Mouse (Mus musculus) kidney, embryonic 14.5 days (tissue): ENCODE results near the gene Gmnn. TPM values are rescaled to one million over a fixed set of nuclear protein-coding genes. Genes with fewer than 3 reads are reported as not detected.
"Not testable (repeated sequence)": the region's sequence is repeated elsewhere in the genome, so short reads cannot be mapped to it uniquely, and the experiment has no call there.

Experiments
- ATAC-seq: fragments of 200-750 bp; cut with Nextera tagmentation; 2 replicates; pipeline ENCODE4 v1.8.0; 2017; ENCODE audit warnings: moderate number of reproducible peaks, mild to moderate bottlenecking, moderate TSS enrichment, moderate library complexity; ENCODE audit not compliant: low FRiP score, low TSS enrichment
- H3K27ac ChIP-seq: fragments of 300-500 bp; sonication (generic); 2 replicates; pipeline ENCODE4 v1.5.1; 2014; ENCODE audit warnings: low read depth, mild to moderate bottlenecking, low read length, moderate library complexity, mixed read lengths
- H3K27me3 ChIP-seq: fragments of 300-500 bp; sonication (generic); 2 replicates; pipeline ENCODE4 v1.6.1; 2014; ENCODE audit warnings: mild to moderate bottlenecking, low read length; ENCODE audit not compliant: control insufficient read depth, insufficient read depth
- H3K36me3 ChIP-seq: fragments of 300-500 bp; sonication (generic); 2 replicates; pipeline ENCODE4 v1.6.1; 2014; ENCODE audit warnings: low read length, mixed read lengths; ENCODE audit not compliant: control insufficient read depth, insufficient read depth
- H3K4me1 ChIP-seq: fragments of 300-500 bp; sonication (generic); 2 replicates; pipeline ENCODE4 v1.6.1; 2014; ENCODE audit warnings: low read length, mixed read lengths; ENCODE audit not compliant: control insufficient read depth, insufficient read depth
- H3K4me2 ChIP-seq: fragments of 300-500 bp; sonication (generic); replicated peaks from 2 replicates; pipeline ENCODE4 v1.6.1; 2014; ENCODE audit warnings: low read depth, mild to moderate bottlenecking, low read length
- H3K4me3 ChIP-seq: fragments of 300-500 bp; sonication (generic); 2 replicates; pipeline ENCODE4 v1.5.1; 2014; ENCODE audit warnings: mild to moderate bottlenecking, low read length
- H3K9ac ChIP-seq: fragments of 300-500 bp; sonication (generic); 2 replicates; pipeline ENCODE4 v1.6.1; 2014; ENCODE audit warnings: low read depth, mild to moderate bottlenecking, low read length, moderate library complexity
- H3K9me3 ChIP-seq: fragments of 300-500 bp; sonication (generic); 2 replicates; pipeline ENCODE4 v1.6.1; 2016; ENCODE audit warnings: low read length; ENCODE audit not compliant: control insufficient read depth
- WGBS: fragments of 180-500 bp; shearing (Covaris S2); extraction: QIAGEN DNeasy Blood & Tissue Kit; methylation state at CpG from one replicate; pipeline ENCODE4 v1.1.7; 2014; 5-methylcytosine and 5-hydroxymethylcytosine counted together
- polyA plus RNA-seq: library from polyadenylated mRNA; unstranded; fragments of >200 nt; fragmentation: Nextera tagmentation; extraction: Ambion mirVana; gene quantifications from 2 replicates; pipeline ENCODE4 v1.2.1, GENCODE M21; 2014

The Gmnn gene
- polyA plus RNA-seq, 1 experiment from 2014 or later = 134 TPM

- not testable (repeated sequence) for H3K9ac ChIP-seq, H3K4me3 ChIP-seq, H3K4me1 ChIP-seq, H3K27me3 ChIP-seq, H3K4me2 ChIP-seq, H3K9me3 ChIP-seq, ATAC-seq, H3K27ac ChIP-seq, H3K36me3 ChIP-seq
- WGBS = 93% methylated on average over 10 of the region's 10 CpGs
These were observed 9.8 kb upstream of the Gmnn start for GRCm38 (mm10) chr13:24771482-24771881.

GRCm38 (mm10) chr13:24767809-24768208 is 6.1 kb upstream of the Gmnn start:
- not testable (repeated sequence) for H3K27ac ChIP-seq, H3K36me3 ChIP-seq, H3K9ac ChIP-seq, H3K4me3 ChIP-seq, H3K4me1 ChIP-seq, ATAC-seq, H3K9me3 ChIP-seq, H3K27me3 ChIP-seq, H3K4me2 ChIP-seq
- WGBS = 81% methylated on average over 4 of the region's 4 CpGs

GRCm38 (mm10) chr13:24762254-24762653 is 531 bp upstream of the Gmnn start:
- peaks cover 6% of the 10 kb centered on the region; the same call in 1 of the 2 replicates for H3K4me1 ChIP-seq
- peaks cover 23% of the 10 kb centered on the region for H3K36me3 ChIP-seq
- H3K9me3 ChIP-seq = no peaks in the 10 kb centered on the region
- WGBS = 33% methylated on average over 4 of the region's 4 CpGs
- peak overlapping the region; percentile 65 for H3K4me2 ChIP-seq
- H3K9ac ChIP-seq = no peak overlapping the region
- H3K27ac ChIP-seq = no peak overlapping the region; the same call in 1 of the 2 replicates
- peak overlapping the region; percentile 95 for H3K4me3 ChIP-seq
- no peaks in the 10 kb centered on the region for H3K27me3 ChIP-seq
- ATAC-seq = no peak

- Histone ChIP-seq H3K9me3 (no peaks in the 10 kb centered on the region), H3K4me2 (peak overlapping the region; percentile 65), H3K36me3 (peaks cover 35% of the 10 kb centered on the region), H3K27me3 (no peaks in the 10 kb centered on the region), H3K27ac (peak overlapping the region; percentile 26; the same call in 1 of the 2 replicates), H3K9ac (peak overlapping the region; percentile 91), H3K4me1 (peaks cover 6% of the 10 kb centered on the region; the same call in 1 of the 2 replicates), H3K4me3 (peak overlapping the region; percentile 95)
- 4% methylated on average over 10 of the region's 10 CpGs for WGBS
- ATAC-seq = no peak
These were observed 680 bp downstream of the Gmnn start for GRCm38 (mm10) chr13:24761083-24761402.

GRCm38 (mm10) chr13:24760351-24760870 is 1.3 kb downstream of the Gmnn start:
- Histone ChIP-seq H3K27me3 (no peaks in the 10 kb centered on the region), H3K9ac (peak overlapping the region; percentile 91), H3K4me3 (peak overlapping the region; percentile 95), H3K9me3 (no peaks in the 10 kb centered on the region), H3K36me3 (peaks cover 41% of the 10 kb centered on the region), H3K4me1 (peaks cover 6% of the 10 kb centered on the region; the same call in 1 of the 2 replicates), H3K27ac (no peak overlapping the region), H3K4me2 (peak overlapping the region; percentile 65)
- WGBS = 70% methylated on average over 5 of the region's 5 CpGs
- ATAC-seq = no peak

- Histone ChIP-seq H3K9ac (no peak overlapping the region), H3K4me2 (no peak overlapping the region), H3K27ac (no peak overlapping the region), H3K9me3 (no peaks in the 10 kb centered on the region), H3K27me3 (no peaks in the 10 kb centered on the region), H3K36me3 (peaks cover 47% of the 10 kb centered on the region), H3K4me3 (no peak overlapping the region), H3K4me1 (peaks cover 6% of the 10 kb centered on the region; the same call in 1 of the 2 replicates)
- 92% methylated on average over 10 of the region's 10 CpGs for WGBS
- no peak for ATAC-seq
These were observed 2.3 kb downstream of the Gmnn start for GRCm38 (mm10) chr13:24759451-24759850.

- no peak for ATAC-seq
- H3K9me3 ChIP-seq = no peaks in the 10 kb centered on the region
- no peaks in the 10 kb centered on the region for H3K27me3 ChIP-seq
- WGBS = 89% methylated on average over 12 of the region's 12 CpGs
- H3K4me2 ChIP-seq = no peak overlapping the region
- H3K4me1 ChIP-seq = peaks cover 6% of the 10 kb centered on the region; the same call in 1 of the 2 replicates
- H3K36me3 ChIP-seq = peaks cover 56% of the 10 kb centered on the region
- no peak overlapping the region for H3K27ac ChIP-seq
- H3K9ac ChIP-seq = no peak overlapping the region
- H3K4me3 ChIP-seq = no peak overlapping the region
These were observed 3.7 kb downstream of the Gmnn start for GRCm38 (mm10) chr13:24757820-24758564.

- Histone ChIP-seq H3K27me3 (no peaks in the 10 kb centered on the region), H3K9me3 (no peaks in the 10 kb centered on the region), H3K4me3 (no peak overlapping the region), H3K4me2 (no peak overlapping the region), H3K27ac (no peak overlapping the region), H3K36me3 (peaks cover 66% of the 10 kb centered on the region), H3K4me1 (peaks cover 6% of the 10 kb centered on the region; the same call in 1 of the 2 replicates), H3K9ac (no peak overlapping the region)
- no peak for ATAC-seq
- 97% methylated on average over 3 of the region's 3 CpGs for WGBS
These were observed 5.0 kb downstream of the Gmnn start for GRCm38 (mm10) chr13:24756756-24757155.

- Histone ChIP-seq H3K4me3 (no peak overlapping the region), H3K9ac (no peak overlapping the region), H3K27ac (no peak overlapping the region), H3K27me3 (no peaks in the 10 kb centered on the region), H3K4me2 (no peak overlapping the region), H3K36me3 (peaks cover 56% of the 10 kb centered on the region), H3K9me3 (no peaks in the 10 kb centered on the region), H3K4me1 (no peaks in the 10 kb centered on the region)
- no peak for ATAC-seq
- WGBS = 93% methylated on average over 8 of the region's 8 CpGs
These were observed 10.3 kb downstream of the Gmnn start for GRCm38 (mm10) chr13:24751396-24751795.
